Mouse (Mus musculus): ENCODE data around the gene Angptl6.

The Angptl6 gene

GRCm38 (mm10) chr9:20879097-20879792, at the start of gene Angptl6:
Angptl6 (minus strand) TSS chr9:20879727.
- no peak for DNase-seq

- DNase-seq: no peak
These were observed 43.7 kb upstream of the Angptl6 start for GRCm38 (mm10) chr9:20923258-20923657.

GRCm38 (mm10) chr9:20916160-20916559, 36.6 kb upstream of the Angptl6 start:
- DNase-seq: peak; percentile 52 to 60

GRCm38 (mm10) chr9:20909948-20910347, 30.4 kb upstream of the Angptl6 start:
- no peak for DNase-seq

GRCm38 (mm10) chr9:20902174-20902491, 22.6 kb upstream of the Angptl6 start:
- DNase-seq: no peak

- DNase-seq: peak; percentile 23 to 32
These were observed 22.1 kb upstream of the Angptl6 start for GRCm38 (mm10) chr9:20901466-20902173.

- DNase-seq: peak; percentile 81 to 84
These were observed 19.1 kb upstream of the Angptl6 start, which contains the start of gene Eif3g for GRCm38 (mm10) chr9:20898511-20899073. Eif3g (minus strand) TSS chr9:20898623.

GRCm38 (mm10) chr9:20897736-20898510, 18.4 kb upstream of the Angptl6 start:
- no peak for DNase-seq

- no peak for DNase-seq
These were observed 15.9 kb upstream of the Angptl6 start for GRCm38 (mm10) chr9:20895382-20895781.

GRCm38 (mm10) chr9:20894629-20895028, 15.1 kb upstream of the Angptl6 start:
- DNase-seq: no peak

GRCm38 (mm10) chr9:20893590-20894343, 14.2 kb upstream of the Angptl6 start:
- no peak for DNase-seq

- DNase-seq: no peak
These were observed 13.5 kb upstream of the Angptl6 start for GRCm38 (mm10) chr9:20893069-20893468.

- no peak for DNase-seq
These were observed 12.7 kb upstream of the Angptl6 start for GRCm38 (mm10) chr9:20892104-20892653.

- no peak for DNase-seq
These were observed 12.0 kb upstream of the Angptl6 start for GRCm38 (mm10) chr9:20891339-20892103.

- no peak for DNase-seq
These were observed 10.9 kb upstream of the Angptl6 start for GRCm38 (mm10) chr9:20890411-20890810.

GRCm38 (mm10) chr9:20889185-20890141, 9.9 kb upstream of the Angptl6 start:
- no peak for DNase-seq

GRCm38 (mm10) chr9:20888386-20888765, 8.8 kb upstream of the Angptl6 start:
- no peak for DNase-seq

- DNase-seq: peak; percentile 90 to 94
These were observed 8.3 kb upstream of the Angptl6 start, which contains the start of gene Ppan for GRCm38 (mm10) chr9:20887704-20888385. Ppan (plus strand) TSS chr9:20888175.

GRCm38 (mm10) chr9:20887191-20887590, 7.7 kb upstream of the Angptl6 start:
- DNase-seq: no peak

All from thymus, postnatal 36 days (tissue).